Mouse (Mus musculus) layer of hippocampus, adult 8-10 months (tissue): ENCODE data around the gene Iscu. TPM values are rescaled to one million over a fixed set of nuclear protein-coding genes. Genes with fewer than 3 reads are reported as not detected.
A peak's percentile ranks its signal among the peaks of the same experiment; 100 is the strongest.
"Not testable (repeated sequence)": the region's sequence is repeated elsewhere in the genome, so short reads cannot be mapped to it uniquely, and the experiment has no call there.

ENCODE experiments used
- DNase-seq, 2 experiments: peaks; one replicate each; pipeline ENCODE4 v3.0.0; 2022; ENCODE audit warnings: low spot score in 2 of 2
- total RNA-seq, 4 experiments: library from RNA; stranded (reverse); gene quantifications; 2 replicates each; pipeline ENCODE4 v1.2.4; 2022

The Iscu gene
- total RNA-seq, 4 experiments from 2014 or later, result 117 to 135 (median 126) TPM

DNA sequence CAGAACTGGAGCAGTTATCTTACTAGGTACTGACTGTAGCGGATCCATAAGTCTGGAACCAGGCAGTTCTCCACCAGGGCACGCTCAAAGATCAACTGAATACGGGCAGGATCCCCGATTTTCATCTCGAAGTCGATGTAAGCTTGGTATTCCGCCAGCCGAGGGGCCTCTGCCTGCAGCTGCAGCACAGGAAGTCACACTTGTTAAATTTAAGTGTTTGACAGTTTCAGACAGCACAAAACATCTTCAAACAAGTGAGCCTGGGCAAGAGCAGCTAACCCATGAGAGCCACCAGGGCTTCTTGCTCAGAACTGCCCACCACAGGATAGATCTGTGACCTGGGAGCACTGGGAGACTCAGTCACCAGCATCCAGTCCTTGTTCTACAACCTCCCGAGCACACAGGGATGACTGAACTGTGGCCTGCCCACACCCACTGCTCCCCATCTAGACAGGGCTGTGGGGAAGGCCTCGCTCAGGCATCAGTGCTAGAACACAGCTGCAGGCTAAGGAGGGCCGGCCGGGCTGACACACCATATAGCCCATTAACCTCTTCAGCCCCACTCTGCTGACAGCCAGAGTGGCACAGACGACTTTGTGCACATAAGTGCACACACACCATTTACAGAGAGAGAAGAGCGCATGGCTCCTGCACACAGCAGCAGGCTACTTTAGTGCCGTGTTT, 17.1 kb upstream of the Iscu start:
- no peak for DNase-seq

- no peak for DNase-seq
Measured at GRCm38 (mm10) chr5:113761585-113761984, 11.0 kb upstream of the Iscu start.

- DNase-seq, result no peak
Measured at GRCm38 (mm10) chr5:113764426-113764825, 8.1 kb upstream of the Iscu start.

GRCm38 (mm10) chr5:113765641-113766526, 6.7 kb upstream of the Iscu start:
- no peak for DNase-seq

DNA sequence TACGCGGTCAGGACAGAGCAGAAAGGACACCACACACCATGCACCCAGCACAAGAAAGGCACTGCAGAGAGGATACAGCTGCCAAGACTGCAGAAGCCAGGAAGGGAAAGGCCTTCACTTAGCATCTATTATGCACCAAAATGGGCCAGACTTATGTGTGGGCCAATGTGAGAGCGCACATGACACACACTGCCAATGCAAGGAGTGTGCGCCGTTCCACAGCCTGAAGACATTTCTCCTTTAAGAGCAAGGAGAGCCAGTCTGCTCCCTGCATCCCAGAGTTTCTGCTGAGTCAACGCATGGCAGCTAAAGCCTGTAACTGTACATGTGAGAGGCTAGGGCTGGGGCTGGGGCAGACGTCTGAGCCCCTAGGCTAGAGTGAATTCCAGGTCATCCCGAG, 3.7 kb upstream of the Iscu start:
- DNase-seq, result no peak

DNA sequence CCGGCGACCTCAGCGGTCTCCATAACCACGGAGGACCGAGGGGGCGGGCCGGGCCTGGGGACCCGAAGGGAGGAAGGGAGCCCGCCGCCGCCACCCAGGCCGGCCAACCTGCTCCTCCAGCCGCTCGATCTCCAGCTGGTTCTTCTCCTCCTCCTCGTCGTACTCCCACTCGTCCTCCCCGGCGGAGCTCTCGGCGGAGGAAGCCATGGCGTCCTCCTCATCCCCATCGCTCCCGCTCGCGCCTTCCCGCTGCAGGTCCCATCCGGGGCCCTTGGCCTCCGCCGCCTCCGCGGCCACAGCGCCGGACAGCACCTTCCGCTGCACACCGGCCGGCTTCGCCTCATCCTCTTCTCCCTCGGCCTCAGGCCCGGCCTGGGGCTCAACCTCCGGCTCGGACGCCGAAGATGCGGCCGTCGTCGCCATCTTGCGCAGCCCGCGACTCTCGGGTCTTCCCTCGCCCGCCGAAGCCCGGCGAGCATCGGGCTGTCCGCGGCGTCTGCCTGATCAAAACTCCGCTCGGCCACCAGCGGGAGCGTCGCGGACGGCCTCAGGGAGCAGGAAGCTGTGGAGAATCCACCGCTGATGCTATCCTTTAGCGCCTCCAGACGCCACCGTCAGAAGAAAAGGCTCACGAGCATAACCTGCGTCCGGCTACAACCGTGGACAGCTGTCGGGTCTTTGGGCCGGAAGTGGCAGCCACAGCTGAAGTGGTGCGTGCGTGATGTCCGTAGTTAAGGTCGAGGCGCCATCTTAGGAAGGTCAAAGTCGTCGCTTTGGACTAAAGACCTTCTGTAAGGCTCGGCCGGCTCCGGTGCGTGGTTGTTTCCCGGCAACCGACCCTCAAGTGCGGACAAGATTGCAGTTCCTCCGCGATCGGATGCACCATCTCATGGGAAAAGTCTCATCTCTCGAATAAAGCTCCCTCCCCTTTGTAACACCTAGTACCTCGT, 1.1 kb upstream of the Iscu start:
- peak; percentile 86 to 92 for DNase-seq

- DNase-seq, result no peak
Measured at GRCm38 (mm10) chr5:113772905-113773519, 464 bp downstream of the Iscu start.

- DNase-seq, result peak; percentile 70 to 87
Measured at GRCm38 (mm10) chr5:113773664-113774063, 1.1 kb downstream of the Iscu start.

- no peak for DNase-seq
Measured at GRCm38 (mm10) chr5:113775585-113775984, 3.0 kb downstream of the Iscu start.

DNA sequence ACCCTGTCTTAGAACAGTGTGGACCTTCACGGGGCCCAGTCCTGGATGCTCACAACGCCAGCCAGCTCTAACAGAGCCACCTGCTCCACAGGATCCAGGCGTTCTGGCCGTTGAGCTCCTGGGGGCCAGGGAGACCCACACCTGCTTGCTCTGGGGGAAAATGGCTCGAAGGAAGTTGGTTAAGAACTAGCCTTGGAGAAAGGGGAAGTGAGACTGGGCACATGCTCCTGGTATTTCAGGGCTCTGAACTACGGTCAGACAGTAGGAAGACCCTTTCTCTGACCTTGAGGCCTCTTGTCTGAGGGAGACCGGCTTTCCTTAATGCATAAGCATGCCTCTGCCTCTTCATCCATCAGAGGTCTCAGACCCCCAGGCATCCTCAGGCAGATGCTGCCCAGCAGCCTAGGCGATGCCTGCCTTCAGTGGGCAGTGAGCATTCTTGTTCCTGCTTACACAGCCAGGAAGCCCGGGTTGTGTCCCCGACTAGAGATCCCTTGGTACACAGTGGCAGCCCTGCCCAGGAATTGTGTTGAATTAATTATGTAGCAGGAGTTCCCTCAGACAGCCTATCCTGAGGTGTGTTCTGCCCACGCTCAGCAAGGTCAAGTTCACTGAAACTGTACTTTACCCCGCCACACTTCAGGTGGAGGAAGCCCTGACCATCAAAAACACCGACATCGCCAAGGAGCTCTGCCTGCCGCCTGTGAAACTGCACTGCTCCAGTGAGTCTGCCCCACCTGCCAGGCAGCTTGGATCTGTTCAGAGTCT, 3.8 kb downstream of the Iscu start:
- no peak for DNase-seq

GRCm38 (mm10) chr5:113776896-113777226, 4.3 kb downstream of the Iscu start:
- DNase-seq, result no peak

- DNase-seq, result not testable (repeated sequence)
Measured at GRCm38 (mm10) chr5:113777728-113778127, 5.2 kb downstream of the Iscu start.

DNA sequence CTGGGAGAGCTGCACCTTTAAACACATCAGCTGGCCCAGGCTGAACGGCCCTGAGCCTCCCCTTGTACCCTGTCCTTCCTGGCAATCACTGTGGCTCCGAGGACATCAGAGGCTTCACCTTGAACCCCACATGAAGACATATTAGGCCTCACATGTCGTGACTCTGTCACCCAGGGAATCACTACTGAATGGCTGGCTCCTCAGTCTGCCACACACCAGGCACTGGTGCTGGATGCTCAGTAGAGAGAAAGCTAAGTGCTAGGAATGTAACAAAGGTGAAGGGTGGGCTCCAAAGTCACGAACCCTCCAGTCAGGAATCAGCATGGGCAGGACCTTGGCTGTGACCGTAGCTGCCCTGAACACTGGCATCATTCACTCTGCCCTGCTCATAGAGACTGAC, 7.0 kb downstream of the Iscu start:
- DNase-seq, result no peak

- DNase-seq, result no peak
Measured at GRCm38 (mm10) chr5:113780082-113780752, 7.7 kb downstream of the Iscu start.

- DNase-seq, result no peak
Measured at GRCm38 (mm10) chr5:113780763-113781162, 8.2 kb downstream of the Iscu start.

DNA sequence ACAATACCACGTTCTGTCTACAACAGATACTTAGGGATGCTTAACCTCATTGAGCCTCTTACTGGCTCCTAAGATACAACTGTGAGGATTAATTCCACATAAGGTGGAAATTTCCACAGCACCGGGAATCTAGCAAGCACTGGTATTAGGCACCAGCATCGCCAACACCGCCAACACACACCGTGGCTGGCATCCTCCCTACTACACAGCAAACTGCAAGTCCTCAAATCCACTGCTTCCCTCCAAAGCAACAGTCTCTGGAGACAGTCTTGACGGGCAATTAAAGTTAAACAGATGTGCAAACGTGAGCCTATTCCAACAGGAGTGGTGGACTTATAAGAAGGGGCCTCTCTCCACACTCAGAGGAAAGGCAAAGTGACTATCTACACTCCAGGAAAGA, 8.7 kb downstream of the Iscu start:
- DNase-seq, result no peak

- DNase-seq, result no peak
Measured at GRCm38 (mm10) chr5:113781875-113782274, 9.3 kb downstream of the Iscu start.

DNA sequence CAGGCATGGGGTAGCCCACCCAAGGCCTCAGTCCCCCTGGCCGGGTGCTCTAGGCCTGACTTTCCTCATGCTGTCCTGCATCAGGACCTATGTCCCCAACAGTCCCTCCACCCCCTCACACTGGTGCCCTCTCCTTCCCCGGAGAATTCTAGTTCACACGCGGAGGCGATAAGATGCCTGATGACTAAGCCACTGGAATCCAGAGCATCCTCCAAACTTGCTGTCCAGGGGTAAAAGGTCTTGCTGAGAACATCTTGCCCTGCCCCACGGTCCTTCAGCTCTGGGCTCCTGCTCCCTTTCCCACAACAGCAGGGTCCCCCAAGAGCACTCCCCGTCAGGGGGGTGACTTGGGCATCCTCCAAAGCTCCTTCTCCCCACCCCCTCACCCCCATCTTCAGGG, 10.1 kb downstream of the Iscu start:
- no peak for DNase-seq

DNA sequence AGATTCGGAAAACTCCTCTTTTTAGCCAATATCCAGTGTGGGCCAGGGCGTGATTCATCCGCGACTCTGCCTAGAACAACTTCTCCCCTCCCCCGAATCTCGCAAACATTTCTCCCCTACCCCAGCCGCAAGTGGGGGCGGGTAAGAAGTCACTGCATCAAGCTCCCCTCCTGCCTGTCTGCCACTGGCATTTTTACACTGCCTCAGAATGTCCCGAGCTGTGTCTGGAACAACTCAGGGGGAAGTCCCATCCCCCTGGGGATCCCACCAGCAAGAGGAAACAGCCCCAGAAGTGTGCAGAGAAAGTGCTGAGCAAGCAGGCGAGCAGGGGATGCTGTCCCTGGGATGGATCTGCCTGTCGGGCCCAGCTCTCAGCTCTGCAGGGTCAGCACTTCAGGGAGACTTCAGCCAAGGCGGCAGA, 11.0 kb downstream of the Iscu start:
- no peak for DNase-seq

GRCm38 (mm10) chr5:113784104-113784503, 11.6 kb downstream of the Iscu start:
- not testable (repeated sequence) for DNase-seq
